Mouse (Mus musculus) 3134 (cell line): Measurements from ENCODE around the gene Hnrnph1.
A peak's percentile ranks its signal among the peaks of the same experiment; 100 is the strongest.
"Not testable (repeated sequence)": the region's sequence is repeated elsewhere in the genome, so short reads cannot be mapped to it uniquely, and the experiment has no call there.

Experiments used
- DNase-seq: peaks from one replicate; pipeline ENCODE4 v3.0.0-alpha.2; 2011; ENCODE audit warnings: low spot score; ENCODE audit not compliant: insufficient read length; ENCODE audit errors: extremely low read depth

The Hnrnph1 gene

DNA sequence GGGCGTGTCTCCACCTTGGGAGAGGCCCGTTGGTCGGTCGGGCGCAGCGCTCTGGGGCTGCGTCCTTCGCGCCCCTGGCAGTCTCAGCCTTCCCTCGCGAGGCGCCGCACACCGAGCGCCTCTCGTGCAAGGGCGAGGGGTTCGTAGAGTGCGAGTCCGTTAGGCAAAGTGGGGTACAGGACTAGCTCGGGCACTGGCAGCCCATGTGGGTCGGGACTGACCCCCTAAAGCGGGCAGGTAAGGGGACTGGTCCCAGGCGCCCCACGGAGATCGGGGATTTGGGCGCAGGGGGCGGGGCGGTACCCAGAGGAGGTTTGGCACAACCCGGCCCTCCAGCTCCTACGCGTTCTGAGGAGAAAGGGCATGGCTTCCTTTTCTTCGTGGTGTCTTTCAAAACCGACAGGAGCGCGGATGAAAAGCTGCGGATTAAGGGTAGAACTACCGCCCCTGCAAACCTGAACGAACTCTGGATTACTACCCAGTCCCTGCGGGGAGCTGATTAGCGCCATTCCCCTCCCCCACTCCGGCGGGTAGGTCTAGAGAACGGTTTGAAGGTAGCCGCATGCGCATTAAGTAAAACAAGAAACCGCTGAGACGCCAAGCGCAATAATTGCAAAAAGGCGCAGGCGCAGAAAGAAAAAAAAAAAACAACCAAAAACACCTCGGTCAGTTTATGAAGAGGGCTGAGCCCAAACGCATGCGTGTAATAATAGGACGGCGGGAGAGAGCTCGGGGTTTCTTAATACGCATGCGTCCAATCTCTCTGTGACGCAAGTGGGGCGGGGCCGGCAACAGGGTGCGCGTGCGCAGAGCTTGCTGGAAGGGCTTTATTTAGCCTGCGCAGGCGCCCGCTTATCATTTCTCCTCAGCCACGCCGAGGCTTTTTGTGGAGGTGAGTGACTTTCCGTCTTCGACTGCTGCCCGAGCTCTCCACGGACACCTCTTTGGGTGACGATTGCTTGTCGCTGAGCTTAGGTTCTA lies at the start of gene Hnrnph1:
Gene Hnrnph1, plus strand, starts transcription at position 80 of the 981 bp plus-strand sequence.
- peak; percentile 100 for DNase-seq

DNA sequence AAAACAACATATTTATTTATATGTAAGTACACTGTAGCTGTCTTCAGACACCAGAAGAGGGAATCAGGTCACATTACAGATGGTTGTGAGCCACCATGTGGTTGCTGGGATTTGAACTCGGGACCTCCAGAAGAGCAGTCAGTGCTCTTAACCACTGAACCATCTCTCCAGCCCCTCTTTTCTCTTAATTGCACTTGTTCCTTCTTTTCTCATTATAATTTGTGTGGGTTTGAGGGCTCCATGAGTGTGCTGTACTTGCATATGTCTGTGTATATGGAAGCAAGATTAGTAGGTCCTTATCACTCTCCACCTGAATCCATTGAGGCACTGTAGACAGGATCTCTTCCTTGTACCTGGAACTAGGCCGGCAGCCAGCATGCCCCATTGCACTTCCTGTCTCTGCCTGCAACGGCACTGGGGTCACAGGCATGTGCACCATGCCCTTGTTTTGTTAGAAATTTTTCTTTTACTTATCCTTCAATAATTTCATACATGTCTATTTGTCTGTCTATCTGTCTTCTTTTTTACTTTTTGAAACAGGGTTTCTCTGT lies 48.6 kb upstream of the Hnrnph1 start:
- DNase-seq, result no peak

GRCm38 (mm10) chr11:50329378-50329777 lies 47.4 kb upstream of the Hnrnph1 start:
- no peak for DNase-seq

DNA sequence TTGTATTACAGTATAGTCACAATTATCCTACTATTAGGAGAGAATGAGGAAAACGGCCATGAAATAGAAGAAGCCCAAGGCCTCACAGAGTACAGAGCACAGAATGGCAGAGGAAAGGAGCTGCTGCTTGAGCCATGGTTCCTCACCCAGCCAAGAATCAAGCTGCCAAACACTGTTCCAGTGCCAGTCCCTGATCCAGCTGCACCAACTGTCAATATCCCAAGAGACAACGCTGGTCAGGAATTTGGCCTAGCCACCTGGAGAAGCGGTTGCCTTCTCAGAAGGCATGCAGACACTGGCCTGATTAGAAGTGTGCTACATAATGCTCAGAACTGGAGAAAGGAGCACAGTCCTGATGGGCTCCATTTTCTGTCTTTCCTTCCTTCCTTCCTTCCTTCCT lies 43.6 kb upstream of the Hnrnph1 start:
- DNase-seq, result no peak

GRCm38 (mm10) chr11:50336126-50336525 lies 40.7 kb upstream of the Hnrnph1 start:
- DNase-seq, result no peak

GRCm38 (mm10) chr11:50336891-50337290 lies 39.9 kb upstream of the Hnrnph1 start:
- no peak for DNase-seq

- DNase-seq, result no peak
These were observed 31.3 kb upstream of the Hnrnph1 start for GRCm38 (mm10) chr11:50345486-50345885.

DNA sequence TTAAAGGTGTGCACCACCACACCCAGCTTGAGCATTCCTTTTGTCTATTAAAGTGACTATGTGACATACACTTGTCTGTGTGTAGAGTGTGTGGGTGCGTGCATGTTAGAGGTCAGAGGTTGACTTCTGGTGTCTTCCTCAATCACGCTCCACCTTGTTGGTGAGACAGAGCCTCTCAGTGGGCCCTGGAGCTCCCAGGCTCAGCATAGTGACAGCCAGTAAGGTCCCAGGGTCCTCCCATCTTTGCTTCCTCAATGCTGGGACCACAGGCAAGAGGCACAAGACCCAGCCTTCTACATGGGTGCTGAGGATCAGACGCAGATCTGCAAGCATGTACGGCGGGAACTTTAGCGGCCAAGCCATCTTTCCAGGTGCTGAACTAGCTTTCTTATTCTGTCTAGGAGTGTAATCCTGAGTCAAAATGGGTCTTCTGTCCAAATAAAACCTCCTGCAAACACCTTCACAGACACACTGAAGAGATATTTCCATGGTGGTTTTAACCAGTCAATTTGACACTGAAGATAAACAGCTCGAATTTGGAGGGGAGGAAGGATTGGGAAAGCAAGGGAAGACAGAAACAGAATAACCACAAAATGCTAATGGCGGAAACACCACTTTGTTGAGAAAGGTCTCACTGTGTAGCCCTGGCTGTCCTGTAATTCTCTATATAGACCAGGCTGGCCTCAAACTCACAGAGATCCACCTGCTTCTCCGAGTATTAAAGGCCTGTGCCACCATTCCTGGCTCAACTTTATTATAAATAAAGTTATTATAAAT lies 30.3 kb upstream of the Hnrnph1 start:
- DNase-seq, result no peak

- no peak for DNase-seq
These were observed 24.6 kb upstream of the Hnrnph1 start for GRCm38 (mm10) chr11:50352177-50352576.

GRCm38 (mm10) chr11:50354162-50354561 lies 22.6 kb upstream of the Hnrnph1 start, which contains the start of gene Cby3:
Gene Cby3, plus strand, starts transcription at chr11:50354462.
- no peak for DNase-seq

DNA sequence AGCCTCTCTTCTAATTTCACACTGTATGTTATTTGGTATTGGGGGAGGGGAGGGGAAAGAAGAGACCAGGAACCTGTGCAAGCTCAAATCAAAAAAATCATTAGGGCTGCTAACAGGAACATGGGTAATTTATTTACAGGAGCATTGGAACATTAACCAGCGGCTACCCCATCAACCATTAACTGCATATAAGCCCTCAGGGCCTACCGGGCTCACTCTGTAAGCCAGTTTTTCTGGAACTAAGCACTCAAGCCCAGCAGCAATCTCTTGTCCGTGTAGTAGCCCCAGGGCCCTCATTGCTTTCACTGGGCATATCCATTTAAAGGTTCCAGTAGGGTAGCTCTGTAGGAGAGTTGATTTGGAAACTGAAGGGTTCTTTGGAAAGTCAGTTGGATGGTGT lies 21.9 kb upstream of the Hnrnph1 start:
- no peak for DNase-seq

- DNase-seq, result no peak
These were observed 21.4 kb upstream of the Hnrnph1 start for GRCm38 (mm10) chr11:50355395-50355794.

DNA sequence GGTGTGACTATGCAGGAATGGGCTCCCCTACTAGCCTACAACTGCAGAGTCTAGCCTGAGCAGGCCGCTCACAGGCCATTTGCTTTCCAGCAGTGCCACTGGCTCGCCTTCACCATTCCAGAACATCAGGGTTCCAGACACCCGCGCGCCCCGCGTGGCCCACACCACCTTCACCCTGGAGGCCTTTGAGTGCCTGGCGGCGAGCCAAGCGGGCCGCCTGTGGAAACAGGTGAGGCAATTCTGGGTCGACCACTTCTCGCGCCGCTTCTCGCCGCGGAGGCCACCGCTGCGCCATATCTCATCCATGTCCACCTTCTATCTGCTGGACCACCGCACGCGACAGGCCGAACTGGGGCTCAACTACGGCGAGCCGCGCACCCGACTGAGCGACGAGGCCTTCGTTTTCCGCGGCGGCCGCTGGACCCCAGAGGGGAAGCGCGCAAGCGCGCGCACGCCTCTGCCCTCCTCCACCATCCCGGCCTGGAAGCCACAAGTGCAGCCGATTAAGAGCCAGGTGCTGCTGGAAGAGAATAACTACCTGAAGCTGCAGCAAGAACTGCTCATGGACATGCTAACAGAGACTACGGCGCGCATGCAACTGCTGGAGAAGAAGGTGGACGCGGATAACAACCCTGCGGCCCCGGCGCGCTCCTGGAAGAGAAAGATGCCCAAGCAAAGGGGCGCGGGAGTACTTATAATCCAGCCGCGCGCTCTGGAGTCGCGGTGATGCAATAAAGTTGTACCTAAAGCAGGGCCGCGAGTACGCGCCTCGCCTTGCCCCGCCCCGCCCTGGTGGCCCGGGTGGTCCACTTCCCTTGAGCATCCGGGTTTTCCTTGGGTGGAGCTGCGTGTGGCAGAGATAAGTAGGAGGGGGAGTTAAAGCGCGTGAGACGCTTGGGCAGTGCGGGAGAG lies 17.6 kb upstream of the Hnrnph1 start:
- no peak for DNase-seq

DNA sequence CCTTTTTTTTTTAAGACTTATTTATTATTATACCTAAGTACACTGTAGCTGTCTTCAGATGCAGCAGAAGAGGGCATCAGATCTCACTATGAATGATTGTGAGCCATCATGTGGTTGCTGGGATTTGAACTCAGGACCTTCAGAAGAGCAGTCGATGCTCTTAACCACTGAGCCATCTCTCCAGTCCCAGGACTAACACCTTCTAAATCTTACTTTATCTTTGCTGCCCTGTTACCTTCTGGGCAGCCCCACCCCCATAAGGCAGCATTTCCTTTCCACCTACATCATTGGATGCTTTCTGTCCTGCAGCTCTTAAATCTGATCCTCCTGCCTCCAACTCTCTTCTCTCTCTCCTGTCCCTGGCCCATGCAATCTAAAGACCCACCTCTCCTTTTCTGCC lies 15.5 kb upstream of the Hnrnph1 start:
- DNase-seq, result not testable (repeated sequence)

DNA sequence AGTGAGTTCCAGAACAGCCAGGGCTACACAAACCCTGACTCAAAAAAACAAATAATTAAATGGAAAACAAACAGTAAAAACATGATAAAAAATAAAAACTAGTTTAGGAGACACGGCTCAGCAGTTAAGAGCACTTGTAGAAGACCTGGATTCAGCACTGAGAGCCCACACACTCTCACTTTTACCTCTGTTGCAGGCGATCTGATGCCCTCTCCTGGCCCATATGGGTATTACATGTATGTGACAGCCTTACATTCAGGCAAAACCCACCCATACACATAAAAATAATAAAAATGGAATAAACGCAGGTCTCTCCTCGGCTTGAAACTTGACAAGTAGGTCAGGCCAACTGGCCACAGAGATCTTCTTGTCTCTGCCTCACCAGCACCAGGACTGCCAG lies 12.2 kb upstream of the Hnrnph1 start:
- DNase-seq, result no peak

DNA sequence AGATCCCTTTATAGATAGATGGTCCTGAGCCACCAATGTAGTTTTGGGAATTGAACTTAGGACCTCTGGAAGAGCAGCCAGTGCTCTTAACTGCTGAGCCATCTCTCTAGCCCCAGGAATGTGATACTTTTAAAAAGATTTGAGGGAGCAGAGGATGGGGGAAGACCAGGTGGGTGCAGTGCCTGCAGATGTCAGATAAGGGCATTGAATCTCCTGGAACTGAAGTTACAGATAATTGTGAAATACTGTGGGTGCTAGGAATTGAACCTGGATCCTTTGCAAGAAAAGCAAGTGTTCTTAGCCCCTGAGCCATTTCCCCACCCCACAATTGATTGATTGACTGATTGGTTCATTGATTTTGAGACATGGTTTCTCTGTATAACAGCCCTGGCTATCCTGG lies 11.5 kb upstream of the Hnrnph1 start:
- DNase-seq, result no peak

GRCm38 (mm10) chr11:50367531-50367930 lies 9.3 kb upstream of the Hnrnph1 start:
- DNase-seq, result no peak

- peak; percentile 65 for DNase-seq
These were observed 7.4 kb upstream of the Hnrnph1 start for GRCm38 (mm10) chr11:50369360-50369911.

DNA sequence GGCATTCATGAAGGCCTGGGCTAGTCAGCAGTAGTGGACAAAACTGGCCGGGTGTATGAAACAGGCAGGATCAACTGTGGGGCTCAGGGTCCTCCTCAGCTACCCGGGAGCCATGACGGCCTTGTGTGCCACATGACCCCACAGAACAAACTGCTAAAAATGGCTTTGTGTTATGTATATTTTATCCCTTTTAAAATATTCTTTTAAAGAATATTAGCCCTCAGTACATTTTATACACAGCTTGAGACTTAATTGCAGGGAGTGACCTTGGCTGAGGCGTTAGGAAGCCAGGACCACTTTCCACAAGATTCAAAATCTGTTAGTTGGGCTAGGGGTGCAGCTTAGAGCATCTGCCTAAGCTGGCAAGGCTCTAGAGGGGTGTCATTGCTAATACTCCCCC lies 5.8 kb upstream of the Hnrnph1 start:
- DNase-seq, result no peak

DNA sequence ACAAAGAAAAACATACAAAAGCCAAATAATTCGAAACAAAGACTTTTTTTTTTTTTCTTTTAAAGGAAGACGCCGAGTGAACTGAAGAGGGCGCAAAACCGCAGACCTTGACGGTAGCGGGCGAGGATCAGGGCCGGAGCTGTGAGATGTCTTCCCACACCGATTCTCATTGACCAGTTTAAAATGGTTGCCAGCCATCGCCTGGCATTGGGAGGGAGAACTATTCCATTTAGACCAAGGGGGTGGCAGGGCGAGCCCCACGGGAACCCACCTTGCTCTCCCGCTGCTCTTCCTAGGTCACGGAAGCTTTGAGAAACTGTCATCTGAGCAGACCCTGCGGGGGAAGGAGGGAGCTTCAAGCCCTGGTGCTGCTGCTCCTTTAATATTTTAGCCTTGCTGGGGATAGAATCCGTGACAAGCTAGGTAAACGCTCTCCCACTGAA lies 5.4 kb upstream of the Hnrnph1 start:
- peak; percentile 39 for DNase-seq
